Mouse (Mus musculus) heart, postnatal 0 days (tissue): ENCODE results near the gene Dnah9.

Experiments used
- CTCF ChIP-seq: IDR thresholded peaks from 2 replicates; pipeline ENCODE4 v1.5.1; 2016; ENCODE audit warnings: antibody characterized with exemption, control low read depth, low read depth
- EP300 ChIP-seq: IDR thresholded peaks from 2 replicates; pipeline ENCODE4 v1.6.1; 2016; ENCODE audit warnings: antibody characterized with exemption, low read depth

GRCm38 (mm10) chr11:66177781-66178180 is 9.4 kb upstream of the Dnah9 start:
- TF ChIP-seq CTCF: no peak
- no peak for TF ChIP-seq EP300
